Mouse (Mus musculus) liver, embryonic 14.5 days (tissue): ENCODE measurements at regions not wholly inside any gene's neighbourhood (a gene's known extent, or its start where the extent isn't known, plus 50 kb on each side); places are given as distances from the start of the nearest gene placed in this dataset.

Experiments
- CTCF ChIP-seq: IDR thresholded peaks from 2 replicates; pipeline ENCODE4 v1.5.1; 2016; ENCODE audit warnings: antibody characterized with exemption, low read depth, control low read depth
- EP300 ChIP-seq: IDR thresholded peaks from 2 replicates; pipeline ENCODE4 v1.6.1; 2016; ENCODE audit warnings: antibody characterized with exemption, low read depth

- no peak for TF ChIP-seq CTCF
- no peak for TF ChIP-seq EP300
Observed at GRCm38 (mm10) chr12:25215266-25215665, 118.3 kb upstream of the Id2 start.
